Comparison of ENCODE assay signal across 8 mouse cellular contexts in the genomic region with DNA sequence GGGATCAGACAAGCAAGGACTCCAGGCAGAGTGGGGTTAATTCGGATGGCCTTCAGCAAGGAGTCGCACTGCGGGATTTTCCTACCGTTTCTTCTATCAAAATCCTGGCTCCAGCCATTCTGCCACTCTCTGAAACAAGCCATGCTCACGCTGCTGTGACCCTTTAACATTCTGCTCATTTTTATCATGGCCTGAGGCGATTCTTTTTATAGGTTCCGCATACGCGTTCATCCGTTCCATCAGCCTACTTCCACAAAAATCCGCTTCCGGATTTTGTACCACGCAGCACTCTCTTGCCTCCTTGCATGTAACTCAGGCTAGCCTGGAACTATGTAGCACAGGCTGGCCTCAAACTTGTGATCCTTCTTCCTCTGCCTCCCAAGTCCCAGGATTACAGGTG. TPM values are rescaled to one million over a fixed set of nuclear protein-coding genes. Genes with fewer than 3 reads are reported as not detected.
DNase-seq lines count a peak whose midpoint lies in the region; ATAC-seq and TF ChIP-seq lines count a peak whose summit lies in the region.

No protein-coding gene starts in this region.

- H3K36me3 ChIP-seq in liver, adult 2 months (ENCODE audit: control insufficient read depth, insufficient read depth, low read length), result no peaks in the 10 kb centered on the region
- peaks cover 30% of the 10 kb centered on the region for H3K36me3 ChIP-seq in heart, postnatal 0 days (replicated peaks; ENCODE audit: control insufficient read depth, insufficient read depth, low read length)
- H3K36me3 ChIP-seq in lung, embryonic 14.5 days (ENCODE audit: insufficient read depth), result peaks cover 5% of the 10 kb centered on the region; the same call in 1 of the 2 replicates
- H3K36me3 ChIP-seq in stomach, embryonic 14.5 days (ENCODE audit: control insufficient read depth, insufficient read depth, low read length), result no peaks in the 10 kb centered on the region

- TF ChIP-seq CTCF in liver, adult 2 months (IDR thresholded peaks at IDR 0.05; ENCODE audit: low read depth, low read length), result no peak
- no peak for TF ChIP-seq CTCF in bone marrow, adult 2 months (IDR thresholded peaks at IDR 0.05; ENCODE audit: control insufficient read depth, insufficient read depth, low read length)
- no peak for TF ChIP-seq CTCF in heart, postnatal 0 days (IDR thresholded peaks at IDR 0.05; ENCODE audit: low read depth)
- TF ChIP-seq CTCF in lung, embryonic 14.5 days (IDR thresholded peaks at IDR 0.05; ENCODE audit: low read depth), result no peak

- H3K9me3 ChIP-seq in heart, postnatal 0 days (replicated peaks; ENCODE audit: control insufficient read depth, low read length), result no peaks in the 10 kb centered on the region
- no peaks in the 10 kb centered on the region for H3K9me3 ChIP-seq in lung, embryonic 14.5 days (ENCODE audit: low read depth, low read length)
- H3K9me3 ChIP-seq in stomach, embryonic 14.5 days (ENCODE audit: control insufficient read depth, low read depth, low read length), result no peaks in the 10 kb centered on the region

- no peak for TF ChIP-seq EP300 in heart, postnatal 0 days (IDR thresholded peaks at IDR 0.05; ENCODE audit: low read depth)

- DNase-seq in liver, adult 2 months (ENCODE audit: extremely low read depth, low read depth, low spot score), result peak; percentile 39
- DNase-seq in liver, result no peak
- peak; percentile 38 for DNase-seq in heart, postnatal 0 days (ENCODE audit: low spot score)
- DNase-seq in lung, embryonic 14.5 days, result peak; percentile 61
- no peak for DNase-seq in layer of hippocampus, postnatal 10 days (ENCODE audit: low spot score in 2 of 2)
- DNase-seq in kidney, adult 8-10 months, result no peak

- peak overlapping the region; percentile 32 for H3K27ac ChIP-seq in liver, adult 2 months (replicated peaks; ENCODE audit: insufficient read depth, low read depth, low read length)
- peak overlapping the region; percentile 1; the same call in 1 of the 2 replicates for H3K27ac ChIP-seq in bone marrow, adult 2 months (ENCODE audit: control insufficient read depth, insufficient read depth, low read depth, low read length, poor library complexity)
- peak overlapping the region; percentile 90 for H3K27ac ChIP-seq in heart, postnatal 0 days (ENCODE audit: low read depth)
- 0 out of 2 replicates have a peak overlapping the region, but pooled peaks have one; percentile 90 for H3K27ac ChIP-seq in lung, embryonic 14.5 days (ENCODE audit: low read depth)
- H3K27ac ChIP-seq in stomach, embryonic 14.5 days (ENCODE audit: low read length), result peak overlapping the region; percentile 92; the same call in 1 of the 2 replicates

- H3K4me2 ChIP-seq in heart, postnatal 0 days (ENCODE audit: low read depth, low read length), result peak overlapping the region; percentile 87
- H3K4me2 ChIP-seq in lung, embryonic 14.5 days, result peak overlapping the region; percentile 98
- H3K4me2 ChIP-seq in stomach, embryonic 14.5 days (replicated peaks; ENCODE audit: low read depth, low read length), result peak overlapping the region; percentile 96

- H3K4me3 ChIP-seq in liver, adult 2 months (ENCODE audit: insufficient read depth, low read depth, low read length), result peak overlapping the region; percentile 84
- peak overlapping the region; percentile 85 for H3K4me3 ChIP-seq in bone marrow, adult 2 months (replicated peaks; ENCODE audit: control insufficient read depth, low read depth, low read length)
- H3K4me3 ChIP-seq in heart, postnatal 0 days (ENCODE audit: low read depth, low read length), result peak overlapping the region; percentile 69
- H3K4me3 ChIP-seq in lung, embryonic 14.5 days (ENCODE audit: low read depth, low read length), result peak overlapping the region; percentile 71
- H3K4me3 ChIP-seq in stomach, embryonic 14.5 days (ENCODE audit: low read depth, low read length), result peak overlapping the region; percentile 74

- no peak for TF ChIP-seq POLR2A in liver, adult 2 months (IDR thresholded peaks at IDR 0.05; ENCODE audit: extremely low read depth, insufficient read depth, low read length)
- no peak for TF ChIP-seq POLR2A in bone marrow, adult 2 months (IDR thresholded peaks at IDR 0.05; ENCODE audit: borderline replicate concordance, control insufficient read depth, low read depth, low read length)

- H3K9ac ChIP-seq in liver, adult 2 months (ENCODE audit: low read depth, low read length), result peak overlapping the region; percentile 37
- H3K9ac ChIP-seq in heart, postnatal 0 days (replicated peaks; ENCODE audit: low read depth, low read length), result peak overlapping the region; percentile 67; the same call in 1 of the 2 replicates
- peak overlapping the region; percentile 68; the same call in 1 of the 2 replicates for H3K9ac ChIP-seq in lung, embryonic 14.5 days
- H3K9ac ChIP-seq in stomach, embryonic 14.5 days (replicated peaks; ENCODE audit: low read depth, low read length), result peak overlapping the region; percentile 30; the same call in 1 of the 2 replicates

- no peaks in the 10 kb centered on the region; the same call in 1 of the 2 replicates for H3K79me2 ChIP-seq in liver, adult 2 months (ENCODE audit: control insufficient read depth, insufficient read depth, low read length)

- 12% methylated on average over 13 of the region's 13 CpGs for WGBS in liver, adult 2 months
- WGBS in bone marrow, adult 2 months, result 1% methylated on average over 13 of the region's 13 CpGs
- WGBS in heart, postnatal 0 days, result 2% methylated on average over 13 of the region's 13 CpGs
- WGBS in lung, embryonic 14.5 days, result 1% methylated on average over 13 of the region's 13 CpGs
- WGBS in stomach, embryonic 14.5 days, result under 1% methylated on average over 13 of the region's 13 CpGs

- H3K27me3 ChIP-seq in liver, adult 2 months (ENCODE audit: control insufficient read depth, insufficient read depth, low read length), result no peaks in the 10 kb centered on the region
- H3K27me3 ChIP-seq in heart, postnatal 0 days (ENCODE audit: control insufficient read depth, insufficient read depth, low read length), result 0 out of 2 replicates have a peak, but pooled peaks cover 5% of the 10 kb centered on the region
- H3K27me3 ChIP-seq in lung, embryonic 14.5 days (ENCODE audit: insufficient read depth, low read length), result no peaks in the 10 kb centered on the region
- H3K27me3 ChIP-seq in stomach, embryonic 14.5 days (ENCODE audit: control insufficient read depth, insufficient read depth, low read length), result no peaks in the 10 kb centered on the region

- H3K4me1 ChIP-seq in liver, adult 2 months (ENCODE audit: control insufficient read depth, insufficient read depth, low read length), result peaks cover 14% of the 10 kb centered on the region
- H3K4me1 ChIP-seq in bone marrow, adult 2 months (ENCODE audit: control insufficient read depth, insufficient read depth, low read length), result no peaks in the 10 kb centered on the region; the same call in 1 of the 2 replicates
- peaks cover 13% of the 10 kb centered on the region; the same call in 1 of the 2 replicates for H3K4me1 ChIP-seq in heart, postnatal 0 days (ENCODE audit: control insufficient read depth, insufficient read depth)
- H3K4me1 ChIP-seq in lung, embryonic 14.5 days (ENCODE audit: insufficient read depth), result no peaks in the 10 kb centered on the region
- H3K4me1 ChIP-seq in stomach, embryonic 14.5 days (ENCODE audit: control insufficient read depth, insufficient read depth, low read length), result peaks cover 7% of the 10 kb centered on the region; the same call in 1 of the 2 replicates

- 0 out of 2 replicates have a peak, but pooled peaks have one; percentile 0 for ATAC-seq in heart, postnatal 0 days (ENCODE audit: insufficient read depth, low read depth)
- no peak for ATAC-seq in lung, embryonic 14.5 days (ENCODE audit: insufficient read depth)
- no peak for ATAC-seq in stomach, embryonic 14.5 days (ENCODE audit: insufficient number of reproducible peaks, insufficient read depth, low FRiP score, low read depth)

RNA-seq across cellular contexts. Expression of a gene that starts 0.5 kb away (rescaled TPM):
- 21.9 and 23.6 TPM in 2 replicates for total RNA-seq in liver, adult 2 months (2014; rRNA removed)
- 23.4 and 31.8 TPM in 2 replicates for polyA plus RNA-seq in liver, adult 2 months (2012; rRNA removed)
- polyA plus RNA-seq in bone marrow, adult 2 months (2011; ENCODE audit: insufficient read depth, insufficient read length, low replicate concordance, missing spikeins), result 14.5 and 27.9 TPM in 2 replicates
- total RNA-seq in heart, postnatal 0 days (2014; rRNA removed; ENCODE audit: low replicate concordance), result 4.8 and 9.5 TPM in 2 replicates
- 2.2 and 2.7 TPM in 2 replicates for polyA plus RNA-seq in heart, postnatal 0 days (2015; fragmentation: Nextera tagmentation; extraction: Ambion mirVana)
- 5.9 and 8.3 TPM in 2 replicates for polyA plus RNA-seq in lung, embryonic 14.5 days (2014; fragmentation: Nextera tagmentation; extraction: Ambion mirVana)
- 13.0 and 14.0 TPM in 2 replicates for polyA plus RNA-seq in stomach, embryonic 14.5 days (2014; fragmentation: Nextera tagmentation; extraction: Ambion mirVana)
- total RNA-seq in layer of hippocampus, postnatal 10 days (2021), result 100 to 1,000 TPM; 141 to 142 TPM

RNA-seq across cellular contexts. Expression of a gene that starts 40.7 kb away (rescaled TPM):
- 0.46 and 0.54 TPM in 2 replicates for total RNA-seq in liver, adult 2 months (2014; rRNA removed)
- 0.55 and 1.4 TPM in 2 replicates for polyA plus RNA-seq in liver, adult 2 months (2012; rRNA removed)
- 1.7 and 3.8 TPM in 2 replicates for polyA plus RNA-seq in bone marrow, adult 2 months (2011; ENCODE audit: insufficient read depth, insufficient read length, low replicate concordance, missing spikeins)
- 86.7 and 91.3 TPM in 2 replicates for total RNA-seq in heart, postnatal 0 days (2014; rRNA removed; ENCODE audit: low replicate concordance)
- 35.3 and 38.2 TPM in 2 replicates for polyA plus RNA-seq in heart, postnatal 0 days (2015; fragmentation: Nextera tagmentation; extraction: Ambion mirVana)
- 10.1 and 10.6 TPM in 2 replicates for polyA plus RNA-seq in lung, embryonic 14.5 days (2014; fragmentation: Nextera tagmentation; extraction: Ambion mirVana)
- 8.1 and 8.3 TPM in 2 replicates for polyA plus RNA-seq in stomach, embryonic 14.5 days (2014; fragmentation: Nextera tagmentation; extraction: Ambion mirVana)
- 10 to 100 TPM; 50.3 to 52.9 TPM for total RNA-seq in layer of hippocampus, postnatal 10 days (2021)

Comparison
In these comparisons a context has a peak if more than half of its experiments do, and no peak if none do; other contexts are left out.
1. DNase-seq: peak in liver, adult 2 months (single experiment), heart, postnatal 0 days (single experiment) and lung, embryonic 14.5 days (single experiment); none in liver (single experiment), layer of hippocampus, postnatal 10 days (0 of 2) and kidney, adult 8-10 months (0 of 2).
2. H3K27ac ChIP-seq: peak in every context shown above with its lines; median percentile 92 in stomach, embryonic 14.5 days; 90 in heart, postnatal 0 days; 90 in lung, embryonic 14.5 days; 32 in liver, adult 2 months; 1 in bone marrow, adult 2 months.
3. Peak in every context shown above with its lines, with median percentiles within 50 percentile points of each other: H3K4me3 ChIP-seq, H3K9ac ChIP-seq and H3K4me2 ChIP-seq.